Mouse (Mus musculus) thymus, postnatal 4 days (tissue): ENCODE data around the gene Htr2c.
A peak's percentile ranks its signal among the peaks of the same experiment; 100 is the strongest.

Source experiments
- DNase-seq: peaks from one replicate; pipeline ENCODE4 v3.0.0; 2021

Gene Htr2c

DNA sequence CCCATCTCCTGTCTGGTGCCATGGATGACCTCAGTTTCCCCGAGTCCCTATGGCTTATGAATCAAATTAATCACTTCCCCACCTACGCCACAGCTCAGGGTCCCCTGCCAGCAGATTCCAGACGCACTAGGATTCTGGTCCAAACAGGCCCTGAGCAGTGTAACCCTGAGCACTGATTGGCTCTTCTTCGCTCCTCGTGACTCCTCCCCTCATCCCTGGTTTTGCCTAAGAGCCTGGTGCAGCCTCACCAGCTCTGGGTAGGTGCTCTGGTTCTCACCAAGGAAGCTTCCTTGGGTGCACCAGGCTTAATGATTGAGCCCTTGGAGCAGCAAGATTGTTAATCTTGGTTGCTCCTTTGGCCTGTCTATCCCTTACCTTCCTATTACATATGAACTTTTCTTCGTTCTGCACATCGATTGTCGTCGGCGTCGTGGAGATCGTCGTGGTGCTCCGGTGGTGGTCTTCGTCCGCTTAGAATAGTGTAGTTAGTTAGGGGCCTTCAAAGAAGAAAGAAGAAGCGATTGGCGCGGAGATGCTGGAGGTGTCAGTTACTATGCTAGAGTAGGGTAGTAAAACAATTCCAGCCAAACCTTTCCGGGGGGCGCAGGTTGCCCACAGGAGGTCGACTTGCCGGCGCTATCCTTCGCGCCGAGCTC lies at the start of gene Htr2c:
Gene Htr2c (plus strand): TSS at position 256 of the 656 bp plus-strand sequence.
- no peak for DNase-seq

DNA sequence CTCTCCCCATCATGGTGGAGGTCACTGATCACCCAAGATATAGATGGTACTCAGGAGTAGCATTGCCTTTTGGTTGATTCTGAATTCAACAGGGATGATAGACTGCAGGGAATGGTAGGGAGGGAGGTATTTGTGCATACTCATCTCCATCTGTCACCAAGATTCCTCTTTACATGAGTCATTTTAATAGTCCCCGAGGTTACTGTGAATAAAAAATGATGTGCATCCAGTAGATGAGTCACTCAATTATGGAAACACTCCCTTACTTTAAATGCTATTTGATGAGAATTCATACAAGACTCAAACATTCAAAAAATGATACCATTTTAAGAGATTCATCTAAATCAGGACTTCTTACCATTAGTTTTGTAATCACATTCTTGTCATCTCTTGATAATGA lies 34.1 kb upstream of the Htr2c start:
- no peak for DNase-seq

DNA sequence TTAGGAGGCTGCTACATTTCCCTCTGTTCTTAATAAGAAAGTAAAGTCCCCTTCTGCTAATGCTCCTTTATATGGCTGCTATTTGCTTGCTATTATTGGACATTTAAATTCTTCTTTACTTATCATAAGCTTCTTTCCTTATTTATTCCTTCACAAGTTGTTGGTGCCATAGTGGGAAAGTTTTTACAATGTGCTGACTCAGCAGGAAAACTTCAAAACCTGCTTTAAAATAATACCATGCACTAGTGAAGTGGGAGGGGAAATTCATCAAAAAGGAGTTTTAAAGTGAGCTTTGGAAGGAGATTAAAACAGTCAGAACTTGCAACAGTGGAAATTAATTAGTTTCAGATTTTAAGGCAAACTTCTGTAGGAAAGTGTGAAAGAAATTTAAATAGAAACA lies 26.0 kb upstream of the Htr2c start:
- DNase-seq, result no peak

DNA sequence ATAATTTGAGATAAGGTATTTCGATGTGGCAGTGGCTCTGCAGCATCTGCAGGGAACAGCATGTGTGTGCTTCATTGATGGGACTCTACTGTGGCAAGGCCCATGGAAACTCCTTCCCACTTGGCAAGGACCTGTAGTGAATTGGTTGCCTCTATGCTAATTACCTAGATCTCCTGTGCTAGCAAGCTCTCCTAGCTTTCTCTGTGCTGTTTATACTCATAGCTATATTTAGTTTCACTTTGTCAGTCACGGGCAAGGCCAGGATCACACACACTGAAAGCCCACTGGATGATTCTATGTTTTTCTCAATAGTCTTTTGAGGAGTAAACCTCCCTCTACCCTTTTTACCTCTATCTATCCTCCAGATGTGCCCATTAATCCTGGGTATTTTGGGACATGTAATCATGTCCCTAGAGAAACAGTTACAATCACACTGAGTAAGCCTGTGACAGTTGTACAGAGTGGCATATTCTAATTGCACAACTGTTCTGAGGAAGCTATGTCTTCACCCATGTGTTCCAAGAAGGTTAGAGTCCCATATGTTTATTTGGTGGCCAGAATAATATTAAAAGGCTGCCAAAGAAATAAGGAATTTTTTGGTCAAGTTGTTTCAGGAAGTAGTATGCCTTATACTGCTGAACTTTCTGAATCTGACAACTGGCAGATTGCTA lies 16.0 kb upstream of the Htr2c start:
- DNase-seq, result no peak

DNA sequence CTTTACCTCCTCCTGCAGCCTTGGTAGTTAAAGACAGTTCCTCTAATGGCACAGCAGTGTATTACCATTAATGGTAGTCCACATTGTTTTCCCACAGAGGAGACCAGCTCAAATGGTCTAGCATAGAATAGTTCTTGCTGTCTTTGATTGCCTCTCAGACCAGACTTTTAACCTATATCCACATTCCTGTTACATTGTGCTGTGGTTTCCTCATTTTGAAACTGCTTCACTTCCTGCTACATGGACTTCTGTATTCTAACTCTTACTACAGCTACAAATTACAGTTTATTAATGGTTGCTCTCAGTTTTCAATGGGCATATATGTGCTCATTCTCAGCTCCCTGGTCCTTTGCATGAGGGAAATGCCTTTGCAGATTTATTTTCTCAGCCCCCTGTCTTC lies 15.3 kb upstream of the Htr2c start:
- DNase-seq, result no peak

DNA sequence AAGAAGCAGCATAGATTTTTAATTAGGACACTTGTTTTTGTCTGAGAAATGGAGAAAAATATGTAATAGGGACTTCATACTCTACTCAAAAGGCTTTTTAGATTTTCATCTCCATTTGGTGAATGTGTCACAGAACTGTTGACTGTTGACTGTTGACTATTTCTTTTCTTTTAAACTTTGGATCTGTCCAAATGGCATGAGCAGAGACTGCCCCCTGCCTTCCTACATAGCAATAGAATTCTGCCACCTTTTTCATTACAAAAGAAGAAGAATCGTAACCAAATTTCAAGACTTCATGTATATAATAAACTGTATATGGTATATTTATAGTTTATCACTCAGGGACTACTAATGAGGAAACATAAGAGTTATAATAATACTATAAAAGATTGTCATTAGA lies 3.7 kb upstream of the Htr2c start:
- DNase-seq, result no peak

DNA sequence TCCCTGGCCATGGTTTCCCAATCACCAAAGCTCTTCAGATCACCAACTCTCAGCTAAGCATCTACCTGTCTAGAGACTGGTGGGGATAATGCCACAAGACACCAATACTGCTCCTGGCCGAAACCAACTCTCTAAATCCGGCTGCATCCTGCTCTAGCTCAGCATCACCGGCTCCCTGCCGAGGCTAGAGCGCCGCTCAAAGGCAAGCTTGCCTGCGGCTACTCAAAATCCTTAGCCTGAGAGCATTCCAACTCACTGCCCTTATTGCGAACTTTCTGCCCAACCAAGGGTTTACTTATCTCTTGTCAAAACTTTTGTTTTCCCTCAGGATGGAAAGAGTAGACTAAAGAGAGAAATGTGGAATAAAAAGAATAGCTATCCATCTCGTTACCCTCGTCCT lies 2.4 kb upstream of the Htr2c start:
- no peak for DNase-seq

DNA sequence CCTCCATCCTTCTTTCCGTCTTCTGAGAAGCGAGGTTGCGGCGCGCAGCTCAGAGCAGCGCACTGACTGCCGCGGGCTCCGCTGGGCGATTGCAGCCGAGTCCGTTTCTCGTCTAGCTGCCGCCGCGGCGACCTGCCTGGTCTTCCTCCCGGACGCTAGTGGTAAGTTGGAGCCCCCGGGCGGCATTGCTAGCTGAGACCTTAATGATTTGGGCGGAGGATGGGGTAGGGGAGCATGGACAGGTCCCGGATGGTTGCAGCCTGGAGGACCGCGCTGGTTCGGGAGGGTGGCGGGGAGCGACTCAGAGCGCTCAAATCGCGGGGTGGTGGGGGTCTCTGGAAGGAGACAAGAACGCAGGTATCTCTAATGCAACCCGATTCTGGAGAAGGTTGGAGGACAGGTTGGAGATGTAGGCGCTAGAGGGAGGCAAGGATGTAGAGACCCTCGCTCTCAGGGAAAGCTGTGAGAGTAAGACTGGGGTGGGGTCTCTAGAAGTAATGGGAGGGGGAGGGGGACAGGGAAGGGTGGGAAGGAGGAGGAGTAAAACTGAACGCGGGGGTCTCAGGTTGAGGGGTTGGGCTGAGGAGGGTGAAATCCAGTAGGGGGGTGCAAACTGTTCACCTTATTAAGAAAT lies 718 bp downstream of the Htr2c start:
- DNase-seq, result no peak

DNA sequence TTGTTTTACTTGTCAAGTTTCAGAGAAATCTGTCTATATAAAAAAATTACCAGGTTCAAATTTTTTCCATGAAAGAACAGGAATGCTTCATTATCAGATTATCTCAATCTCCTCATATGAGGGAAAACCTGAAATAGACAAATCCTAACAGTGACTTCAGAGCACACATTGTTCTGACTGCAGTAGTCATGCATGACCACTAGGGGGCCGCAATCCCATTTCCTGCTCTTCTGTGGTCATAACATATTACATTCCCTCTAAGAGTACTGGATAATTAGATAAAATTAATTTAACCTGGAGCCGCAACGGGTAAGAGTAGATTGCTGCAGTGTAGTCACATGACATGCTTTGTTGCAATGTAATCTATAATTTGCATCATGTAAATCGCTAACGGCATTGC lies 17.6 kb downstream of the Htr2c start:
- DNase-seq, result peak; percentile 7

DNA sequence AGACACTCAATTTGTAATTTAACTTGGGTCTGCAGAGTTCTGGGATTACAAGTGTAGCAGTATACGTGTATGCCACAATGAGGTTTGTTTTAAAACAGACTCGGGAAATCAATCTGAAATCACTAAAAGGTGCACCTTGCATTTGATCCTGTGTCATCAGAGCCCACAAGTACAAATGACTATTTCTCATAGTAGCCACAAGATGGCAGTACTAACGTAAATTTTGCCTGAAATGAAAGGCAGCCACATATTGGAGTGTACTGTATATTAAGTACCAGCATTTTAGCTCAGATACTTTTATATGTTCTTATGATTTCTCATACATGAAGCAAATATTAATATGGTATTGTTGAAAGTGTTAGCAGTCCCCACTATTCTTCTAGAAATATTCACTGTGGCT lies 93.4 kb downstream of the Htr2c start:
- DNase-seq, result no peak

DNA sequence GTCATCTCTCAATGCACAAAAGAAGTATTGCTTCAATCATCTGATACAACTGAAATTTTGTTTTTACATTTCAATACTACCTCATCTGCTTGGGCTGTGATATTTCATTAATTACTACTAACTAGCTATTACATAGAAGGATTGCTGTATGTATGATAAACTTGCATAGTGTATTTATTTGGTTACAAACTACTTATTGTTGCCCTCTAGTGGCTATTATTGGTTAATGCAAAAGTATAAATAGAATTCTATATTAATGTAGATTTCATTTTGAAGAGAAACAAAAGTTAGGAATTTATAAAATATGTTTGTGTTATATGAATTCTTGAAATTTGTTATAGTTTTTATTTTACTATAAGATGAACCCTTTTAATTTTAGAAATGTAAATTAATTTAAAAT lies 109.3 kb downstream of the Htr2c start:
- no peak for DNase-seq

DNA sequence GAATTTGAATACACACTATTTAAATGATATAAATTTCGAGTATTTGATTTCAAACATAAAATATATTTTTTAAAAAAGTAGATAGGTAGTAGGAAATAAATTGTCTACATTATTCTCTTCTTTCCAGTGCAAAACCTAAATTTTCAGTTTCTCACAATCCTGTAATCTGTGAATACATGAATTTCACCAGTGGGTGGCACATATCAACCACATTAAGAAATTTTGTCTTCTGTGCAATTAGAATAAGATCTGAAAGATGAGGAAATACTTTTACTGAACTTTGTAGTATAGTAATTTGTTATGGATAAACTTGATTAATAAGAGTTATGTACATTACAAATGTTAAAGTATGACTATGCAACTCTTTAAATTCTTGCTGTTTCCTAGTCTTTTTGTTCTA lies 156.8 kb downstream of the Htr2c start:
- DNase-seq, result no peak

DNA sequence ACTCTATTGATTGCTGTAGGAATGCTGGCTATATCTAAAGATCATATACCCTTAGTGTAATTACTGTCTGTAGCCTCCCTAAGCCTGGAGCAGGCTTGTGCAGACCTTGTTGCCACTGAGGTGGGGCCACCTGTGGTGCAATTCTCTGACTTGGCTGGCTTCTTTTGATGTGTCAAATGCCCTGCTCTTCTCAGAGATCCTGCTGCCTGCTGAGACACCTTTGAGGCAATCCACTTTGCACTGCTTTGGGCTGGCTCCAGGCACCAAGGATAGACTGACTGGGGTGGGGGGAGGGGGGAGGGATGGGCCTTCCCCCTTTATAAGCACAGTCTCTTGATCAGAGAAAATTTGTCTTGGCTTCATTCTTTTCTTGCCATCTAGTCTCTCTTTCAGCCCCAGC lies 252.9 kb downstream of the Htr2c start:
- no peak for DNase-seq

DNA sequence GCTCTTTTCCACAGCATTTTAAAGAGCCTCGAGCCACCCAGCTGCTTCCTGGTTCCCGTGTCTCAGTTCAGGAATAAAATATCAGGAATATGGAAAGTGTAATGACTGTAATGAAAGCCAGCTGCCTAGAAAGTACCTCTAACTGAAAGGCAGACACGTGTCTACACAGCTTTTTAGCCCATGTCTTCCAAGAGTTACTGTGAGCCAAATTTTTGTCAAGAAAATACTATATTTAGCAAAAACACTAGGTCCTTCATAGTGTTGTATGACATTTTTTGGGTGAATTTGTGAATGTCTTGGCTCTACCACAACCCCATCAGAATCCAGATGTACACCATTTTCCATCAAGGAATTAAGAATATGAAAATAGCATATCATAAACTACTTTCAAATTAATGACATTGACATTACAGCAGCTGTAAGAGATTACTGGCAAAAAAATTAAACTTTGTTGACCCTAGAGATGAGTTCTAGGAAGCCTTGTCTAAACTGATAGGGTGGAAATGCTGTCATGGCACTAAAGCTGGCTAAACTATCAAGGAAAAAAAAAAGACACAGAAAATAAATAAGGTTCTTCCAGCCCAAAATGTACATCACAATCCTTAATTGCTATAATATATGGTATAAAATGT lies 255.2 kb downstream of the Htr2c start:
- no peak for DNase-seq

DNA sequence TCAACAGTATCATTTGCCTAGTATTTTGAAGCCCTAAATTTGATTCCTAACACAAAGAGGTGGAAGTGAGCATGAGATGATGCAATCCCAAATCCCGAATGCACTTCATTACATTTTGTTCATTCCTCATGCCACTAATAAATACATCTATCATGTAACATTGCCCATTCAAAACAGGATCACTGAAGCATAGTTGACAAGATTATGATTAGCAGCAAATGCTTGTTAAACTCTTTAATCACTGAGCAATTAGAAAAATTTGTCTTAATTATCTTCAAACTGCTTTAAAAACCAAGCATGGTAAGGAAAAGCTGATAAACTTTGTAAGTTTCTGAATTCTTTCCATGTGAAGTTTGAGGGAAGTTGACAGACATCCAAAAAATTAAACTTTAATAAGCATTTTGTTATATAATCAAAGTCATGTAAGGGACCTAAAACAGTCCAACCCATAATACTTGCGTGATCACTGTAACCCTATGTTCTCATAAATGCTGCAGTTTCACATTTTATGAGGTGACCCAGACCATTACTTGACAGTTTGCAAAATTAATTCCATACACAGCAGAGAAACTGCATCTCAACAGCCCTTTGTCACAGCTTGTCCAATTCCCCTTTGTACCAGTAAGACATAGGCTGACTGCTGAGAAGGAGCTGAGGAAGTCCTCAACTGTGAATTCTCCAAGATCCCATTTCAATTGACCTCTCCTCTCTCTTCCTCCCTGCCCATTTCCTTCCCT lies 276.7 kb downstream of the Htr2c start:
- DNase-seq, result no peak
